ENCODE assay signal across 13 mouse cellular contexts in the genomic region with DNA sequence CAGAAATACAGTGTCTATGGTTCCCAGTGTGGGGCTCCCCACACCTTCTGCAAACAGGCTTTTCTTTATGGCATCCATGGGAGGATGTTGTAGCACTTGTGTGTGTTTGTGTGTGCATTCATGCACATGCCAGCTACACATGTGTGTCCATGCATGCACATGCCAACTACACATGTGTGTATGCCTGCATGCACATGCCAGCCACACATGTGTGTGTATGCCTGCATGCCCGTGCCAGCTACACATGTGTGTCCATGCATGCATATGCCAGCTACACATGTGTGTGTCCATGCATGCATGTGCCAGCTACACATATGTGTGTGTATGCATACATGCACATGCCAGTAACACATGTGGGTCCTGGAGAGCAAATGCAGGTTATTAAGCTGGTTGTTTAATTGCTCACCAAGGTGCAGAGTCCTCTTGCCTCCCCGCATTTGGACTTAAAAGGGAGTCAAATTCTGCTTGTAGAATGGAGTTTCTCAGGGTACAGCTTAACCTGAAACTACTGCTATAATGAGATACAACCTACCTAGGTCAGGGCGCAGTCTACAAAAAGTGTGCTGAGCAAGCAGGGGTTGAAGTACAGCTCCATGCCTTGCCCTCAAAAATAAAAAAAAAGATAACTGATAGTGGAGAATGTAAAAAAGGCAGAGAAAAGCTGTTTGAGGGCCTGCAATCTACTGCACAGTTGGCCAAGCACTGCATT. TPM values are rescaled to one million over a fixed set of nuclear protein-coding genes. Genes with fewer than 3 reads are reported as not detected.
DNase-seq lines count a peak whose midpoint lies in the region; ATAC-seq and TF ChIP-seq lines count a peak whose summit lies in the region.
"Had no signal": no experiment of that assay in that cellular context is flagged by ENCODE, and none has a peak within 500 bp of the region (broad histone marks: within the 10 kb centered on the region; RNA-seq: fewer than 3 reads in every experiment).

No protein-coding gene starts in this region.

- H3K9ac ChIP-seq in kidney, embryonic 15.5 days = no peak overlapping the region
- no peak overlapping the region for H3K9ac ChIP-seq in CH12.LX (ENCODE audit: insufficient read depth, low read depth)
- H3K9ac ChIP-seq: embryonic facial prominence, embryonic 12.5 days; forebrain, embryonic 12.5 days; forebrain, postnatal 0 days; heart, embryonic 12.5 days; hindbrain, embryonic 12.5 days had no signal

- in situ Hi-C loops in CH12.LX (cut with MboI; ENCODE audit: low pct_ligation_motif_present, low pct_unique_long_range_greater_than_20kb, low sequenced_read_pairs) = no loop called here

- 94% methylated on average over 3 of the region's 3 CpGs for whole genome bisulfite sequencing in kidney, embryonic 15.5 days

- 0 out of 2 replicates have a peak, but pooled peaks cover 4% of the 10 kb centered on the region for H3K9me3 ChIP-seq in kidney, embryonic 15.5 days (replicated peaks)
- peaks cover 3% of the 10 kb centered on the region for H3K9me3 ChIP-seq in CH12.LX (replicated peaks; ENCODE audit: low read length)
- H3K9me3 ChIP-seq in G1E (replicated peaks) = no peaks in the 10 kb centered on the region
- H3K9me3 ChIP-seq: embryonic facial prominence, embryonic 12.5 days; forebrain, embryonic 12.5 days; hindbrain, embryonic 12.5 days had no signal

- no peak for TF ChIP-seq EP300 in CH12.LX (IDR thresholded peaks at IDR 0.05; ENCODE audit: low read length)

- peaks cover 12% of the 10 kb centered on the region; the same call in 1 of the 2 replicates for H3K4me1 ChIP-seq in kidney, embryonic 15.5 days
- H3K4me1 ChIP-seq in CH12.LX (ENCODE audit: control insufficient read depth in 1 of 2, insufficient read depth in 2 of 2) = peaks cover 18 to 41% of the 10 kb centered on the region in 2 experiments
- H3K4me1 ChIP-seq in G1E (ENCODE audit: insufficient read depth, low read depth, low read length) = peaks cover 30% of the 10 kb centered on the region

- no peak for TF ChIP-seq POLR2A in CH12.LX (IDR thresholded peaks at IDR 0.05; ENCODE audit: low read depth, low read length)

- no peak for ATAC-seq in kidney, embryonic 15.5 days (replicated peaks; ENCODE audit: low FRiP score)
- ATAC-seq in G1E (ENCODE audit: extremely low read depth, insufficient number of reproducible peaks, low FRiP score, poor library complexity, severe bottlenecking) = no peak
- ATAC-seq: forebrain, postnatal 0 days; hindbrain, postnatal 0 days had no signal

- 0 out of 2 replicates have a peak, but pooled peaks cover 3% of the 10 kb centered on the region for H3K36me3 ChIP-seq in kidney, embryonic 15.5 days
- H3K36me3 ChIP-seq in CH12.LX (replicated peaks in 1 of 2; ENCODE audit: control insufficient read depth in 1 of 2, insufficient read depth in 1 of 2, low read length in 1 of 2) (peaks cover 3 to 39% of the 10 kb centered on the region in 2 experiments), G1E (replicated peaks) (peaks cover 48% of the 10 kb centered on the region)
- H3K36me3 ChIP-seq: embryonic facial prominence, embryonic 12.5 days; forebrain, embryonic 12.5 days; hindbrain, embryonic 12.5 days had no signal

- H3K79me2 ChIP-seq in CH12.LX (replicated peaks; ENCODE audit: control insufficient read depth, extremely low read depth, insufficient read depth, poor library complexity, severe bottlenecking) = peaks cover 21% of the 10 kb centered on the region

- peak; percentile 45 for DNase-seq in kidney, adult 11 months
- DNase-seq in kidney, postnatal 14 days = peak; percentile 35
- no peak for DNase-seq in kidney, adult 18-20 months
- DNase-seq in CH12.LX (ENCODE audit: extremely low read depth) = no peak
- no peak for DNase-seq in G1E (ENCODE audit: low spot score)
- DNase-seq in spleen, postnatal 10 days (ENCODE audit: low spot score in 2 of 2) = no peak

- TF ChIP-seq RAD21 in CH12.LX (IDR thresholded peaks at IDR 0.05; ENCODE audit: low read depth, low read length) = no peak

- H3K27ac ChIP-seq in kidney, embryonic 15.5 days = no peak overlapping the region
- H3K27ac ChIP-seq in CH12.LX (ENCODE audit: insufficient read depth, low read depth) = no peak overlapping the region
- H3K27ac ChIP-seq: embryonic facial prominence, embryonic 12.5 days; forebrain, embryonic 12.5 days; hindbrain, embryonic 12.5 days; hindbrain, postnatal 0 days had no signal

- H3K4me3 ChIP-seq in kidney, embryonic 15.5 days (replicated peaks) = no peak overlapping the region
- H3K4me3 ChIP-seq in CH12.LX (replicated peaks in 1 of 3; ENCODE audit: low read depth in 2 of 3, low read length in 2 of 3, poor library complexity in 1 of 3) (peak overlapping the region in 1 of 3 experiments; percentile 20), G1E (ENCODE audit: low read depth, low read length) (peak overlapping the region; percentile 11; the same call in 1 of the 2 replicates)
- H3K4me3 ChIP-seq: embryonic facial prominence, embryonic 12.5 days; forebrain, embryonic 12.5 days; heart, embryonic 12.5 days; hindbrain, embryonic 12.5 days had no signal

- no peak overlapping the region for H3K4me2 ChIP-seq in kidney, embryonic 15.5 days
- no peak overlapping the region for H3K4me2 ChIP-seq in CH12.LX (ENCODE audit: insufficient read depth, low read depth, poor library complexity, severe bottlenecking)
- H3K4me2 ChIP-seq: embryonic facial prominence, embryonic 12.5 days; forebrain, embryonic 12.5 days; heart, embryonic 12.5 days; hindbrain, embryonic 12.5 days had no signal

- dilution Hi-C loops in CH12.LX (cut with MboI; ENCODE audit: extremely low pct_ligation_motif_present, extremely low pct_unique_long_range_greater_than_20kb, low sequenced_read_pairs) = no loop called here

- H3K27me3 ChIP-seq in kidney, embryonic 15.5 days = no peaks in the 10 kb centered on the region
- H3K27me3 ChIP-seq in CH12.LX (replicated peaks) = no peaks in the 10 kb centered on the region
- no peaks in the 10 kb centered on the region for H3K27me3 ChIP-seq in G1E (ENCODE audit: insufficient read depth, low read length)
- H3K27me3 ChIP-seq: embryonic facial prominence, embryonic 12.5 days; forebrain, embryonic 12.5 days; heart, embryonic 12.5 days; hindbrain, embryonic 12.5 days had no signal

- TF ChIP-seq CTCF in CH12.LX (conservative IDR thresholded peaks at IDR 0.05 in 1 of 2, IDR thresholded peaks at IDR 0.05 in 1 of 2; ENCODE audit: low read depth in 2 of 2, low read length in 2 of 2) = no peak
- TF ChIP-seq CTCF in G1E (IDR thresholded peaks at IDR 0.05; ENCODE audit: low read depth, low read length) = no peak

TF ChIP-seq in CH12.LX, 34 proteins besides CTCF, POLR2A, EP300 and RAD21:
- TF ChIP-seq MAFK (IDR thresholded peaks at IDR 0.05; ENCODE audit: insufficient replicate concordance, low read length) = 0 out of 2 replicates have a peak, but pooled peaks have one; percentile 6
- TF ChIP-seq SIN3A (IDR thresholded peaks at IDR 0.05; ENCODE audit: low read length) = no peak
- TF ChIP-seq MYC (IDR thresholded peaks at IDR 0.05; ENCODE audit: low read depth, low read length) = no peak
- no peak for TF ChIP-seq USF1 (IDR thresholded peaks at IDR 0.05; ENCODE audit: low read depth, low read length)
- TF ChIP-seq JUND (conservative IDR thresholded peaks at IDR 0.05; ENCODE audit: low read depth, low read length) = no peak
- TF ChIP-seq ZNF384 (IDR thresholded peaks at IDR 0.05; ENCODE audit: low read depth, low read length) = no peak
- no peak for TF ChIP-seq JUN (IDR thresholded peaks at IDR 0.05; ENCODE audit: insufficient read depth, low read depth, low read length)

RNA-seq across cellular contexts. Expression of a gene that starts 3.7 kb away (rescaled TPM):
- 99.8 and 106 TPM in 2 replicates for polyA plus RNA-seq in kidney, embryonic 15.5 days (2015; fragmentation: Nextera tagmentation; extraction: Ambion mirVana)
- total RNA-seq in CH12.LX (2012; rRNA removed) = 129 and 132 TPM in 2 replicates
- 119 and 145 TPM in 2 replicates for total RNA-seq in CH12.LX (2014; rRNA removed)
- polyA plus RNA-seq in CH12.LX (2012; ENCODE audit: insufficient read length, low read depth) = 98.3 and 101 TPM in 2 replicates
- total RNA-seq in G1E (2014; fragmentation: Nextera tagmentation) = 38.1 and 40.6 TPM in 2 replicates
- 115 and 145 TPM in 2 replicates for total RNA-seq in G1E (2017)
- polyA plus RNA-seq in G1E (2012) = 67.3 and 67.8 TPM in 2 replicates

Comparison
In these comparisons a context has a peak if more than half of its experiments do, and no peak if none do; other contexts are left out.
1. DNase-seq: peak in kidney, adult 11 months (single experiment) and kidney, postnatal 14 days (single experiment); none in kidney, adult 18-20 months (single experiment), CH12.LX (single experiment), G1E (single experiment) and spleen, postnatal 10 days (0 of 2).